Mouse (Mus musculus) heart, embryonic 13.5 days (tissue): ENCODE results near the gene Igsf3. TPM values are rescaled to one million over a fixed set of nuclear protein-coding genes. Genes with fewer than 3 reads are reported as not detected.
A peak's percentile ranks its signal among the peaks of the same experiment; 100 is the strongest.
"Not testable (repeated sequence)": the region's sequence is repeated elsewhere in the genome, so short reads cannot be mapped to it uniquely, and the experiment has no call there.

Experiments
- ATAC-seq: fragments of 200-750 bp; cut with Nextera tagmentation; 2 replicates; pipeline ENCODE4 v1.8.0; 2017; ENCODE audit warnings: moderate TSS enrichment; ENCODE audit not compliant: insufficient number of reproducible peaks, low FRiP score, low TSS enrichment; ENCODE audit errors: extremely low read depth
- H3K27ac ChIP-seq: fragments of 300-500 bp; sonication (generic); replicated peaks from 2 replicates; pipeline ENCODE4 v1.5.1; 2015; ENCODE audit warnings: moderate library complexity, mild to moderate bottlenecking, inconsistent platforms
- H3K27me3 ChIP-seq: fragments of 300-500 bp; sonication (generic); replicated peaks from 2 replicates; pipeline ENCODE4 v1.6.1; 2015; ENCODE audit warnings: mild to moderate bottlenecking, inconsistent platforms
- H3K36me3 ChIP-seq: fragments of 300-500 bp; sonication (generic); 2 replicates; pipeline ENCODE4 v1.6.1; 2015; ENCODE audit warnings: mild to moderate bottlenecking, inconsistent platforms
- H3K4me1 ChIP-seq: fragments of 300-500 bp; sonication (generic); 2 replicates; pipeline ENCODE4 v1.6.1; 2015; ENCODE audit warnings: inconsistent platforms
- H3K4me2 ChIP-seq: fragments of 300-500 bp; sonication (generic); 2 replicates; pipeline ENCODE4 v1.6.1; 2015; ENCODE audit warnings: inconsistent platforms, mild to moderate bottlenecking, moderate library complexity
- H3K4me3 ChIP-seq: fragments of 300-500 bp; sonication (generic); 2 replicates; pipeline ENCODE4 v1.5.1; 2015; ENCODE audit warnings: moderate library complexity, mild to moderate bottlenecking, inconsistent platforms
- H3K9ac ChIP-seq: fragments of 300-500 bp; sonication (generic); 2 replicates; pipeline ENCODE4 v1.6.1; 2015; ENCODE audit warnings: inconsistent platforms, mild to moderate bottlenecking, moderate library complexity
- H3K9me3 ChIP-seq: fragments of 300-500 bp; sonication (generic); 2 replicates; pipeline ENCODE4 v1.6.1; 2016; ENCODE audit warnings: inconsistent platforms
- WGBS: fragments of 180-500 bp; shearing (Covaris S2); methylation state at CpG from one replicate; pipeline ENCODE4 v1.1.7; 2015; ENCODE audit warnings: mixed read lengths; 5-methylcytosine and 5-hydroxymethylcytosine counted together
- polyA plus RNA-seq: library from polyadenylated mRNA; unstranded; fragments of >200 nt; fragmentation: Nextera tagmentation; extraction: Ambion mirVana; gene quantifications from 2 replicates; pipeline ENCODE4 v1.2.1, GENCODE M21; 2015

Igsf3 gene
- polyA plus RNA-seq, 1 experiment from 2014 or later, result 40.1 TPM

- H3K9me3 ChIP-seq, result no peaks in the 10 kb centered on the region
- peak overlapping the region; percentile 65 for H3K27ac ChIP-seq
- 0 out of 2 replicates have a peak, but pooled peaks have one; percentile 23 for ATAC-seq
- H3K4me2 ChIP-seq, result peak overlapping the region; percentile 18; the same call in 1 of the 2 replicates
- peak overlapping the region; percentile 44 for H3K9ac ChIP-seq
- no peak overlapping the region for H3K4me3 ChIP-seq
- no peaks in the 10 kb centered on the region for H3K36me3 ChIP-seq
- WGBS, result 33% methylated on average over 3 of the region's 3 CpGs
- H3K27me3 ChIP-seq, result no peaks in the 10 kb centered on the region
- H3K4me1 ChIP-seq, result peaks cover 95% of the 10 kb centered on the region
Measured at GRCm38 (mm10) chr3:101406097-101406496, 29.2 kb downstream of the Igsf3 start.

- H3K4me2 ChIP-seq, result no peak overlapping the region
- 44% methylated on average over 8 of the region's 8 CpGs for WGBS
- H3K36me3 ChIP-seq, result no peaks in the 10 kb centered on the region
- H3K27me3 ChIP-seq, result no peaks in the 10 kb centered on the region
- H3K9ac ChIP-seq, result no peak overlapping the region
- H3K4me1 ChIP-seq, result peaks cover 99% of the 10 kb centered on the region
- ATAC-seq, result no peak
- no peaks in the 10 kb centered on the region for H3K9me3 ChIP-seq
- peak overlapping the region; percentile 30 for H3K27ac ChIP-seq
- H3K4me3 ChIP-seq, result no peak overlapping the region
Measured at GRCm38 (mm10) chr3:101407568-101407967, 30.7 kb downstream of the Igsf3 start.

GRCm38 (mm10) chr3:101408953-101409750 lies 32.3 kb downstream of the Igsf3 start:
- peak overlapping the region; percentile 35 for H3K4me2 ChIP-seq
- no peak overlapping the region for H3K4me3 ChIP-seq

GRCm38 (mm10) chr3:101410202-101410601 lies 33.3 kb downstream of the Igsf3 start:
- Histone ChIP-seq H3K27me3 (no peaks in the 10 kb centered on the region), H3K4me3 (no peak overlapping the region), H3K4me1 (peaks cover 94% of the 10 kb centered on the region), H3K27ac (no peak overlapping the region), H3K9ac (peak overlapping the region; percentile 24; the same call in 1 of the 2 replicates), H3K36me3 (no peaks in the 10 kb centered on the region), H3K4me2 (no peak overlapping the region), H3K9me3 (no peaks in the 10 kb centered on the region)
- no peak for ATAC-seq
- WGBS, result 30% methylated on average over 2 of the region's 2 CpGs

More at GRCm38 (mm10) chr3:101408953-101409750, 32.3 kb downstream of the Igsf3 start:
- no peaks in the 10 kb centered on the region for H3K9me3 ChIP-seq
- peak overlapping the region; percentile 73 for H3K27ac ChIP-seq
- peak overlapping the region; percentile 24 for H3K9ac ChIP-seq
- no peaks in the 10 kb centered on the region for H3K36me3 ChIP-seq
- H3K4me1 ChIP-seq, result peaks cover 95% of the 10 kb centered on the region
- ATAC-seq, result no peak
- no peaks in the 10 kb centered on the region for H3K27me3 ChIP-seq
- WGBS, result 40% methylated on average over 20 of the region's 20 CpGs

GRCm38 (mm10) chr3:101410745-101411144 lies 33.9 kb downstream of the Igsf3 start:
- H3K4me1 ChIP-seq, result peaks cover 94% of the 10 kb centered on the region
- no peaks in the 10 kb centered on the region for H3K27me3 ChIP-seq
- no peak overlapping the region for H3K9ac ChIP-seq
- no peak for ATAC-seq
- no peak overlapping the region for H3K4me2 ChIP-seq
- WGBS, result 31% methylated on average over 3 of the region's 3 CpGs
- no peaks in the 10 kb centered on the region for H3K36me3 ChIP-seq
- no peaks in the 10 kb centered on the region for H3K9me3 ChIP-seq
- H3K27ac ChIP-seq, result peak overlapping the region; percentile 70
- no peak overlapping the region for H3K4me3 ChIP-seq

GRCm38 (mm10) chr3:101411626-101412025 lies 34.7 kb downstream of the Igsf3 start:
- no peaks in the 10 kb centered on the region for H3K27me3 ChIP-seq
- no peak for ATAC-seq
- peaks cover 94% of the 10 kb centered on the region for H3K4me1 ChIP-seq
- WGBS, result 61% methylated on average over 3 of the region's 3 CpGs
- no peak overlapping the region for H3K4me3 ChIP-seq
- no peaks in the 10 kb centered on the region for H3K9me3 ChIP-seq
- peak overlapping the region; percentile 70 for H3K27ac ChIP-seq
- no peaks in the 10 kb centered on the region for H3K36me3 ChIP-seq
- H3K9ac ChIP-seq, result no peak overlapping the region
- no peak overlapping the region for H3K4me2 ChIP-seq

- 63% methylated on average over 6 of the region's 6 CpGs for WGBS
- H3K9ac ChIP-seq, result 0 out of 2 replicates have a peak overlapping the region, but pooled peaks have one; percentile 5
- H3K36me3 ChIP-seq, result no peaks in the 10 kb centered on the region
- no peak for ATAC-seq
- H3K4me3 ChIP-seq, result no peak overlapping the region
- H3K4me1 ChIP-seq, result peaks cover 91% of the 10 kb centered on the region
- no peaks in the 10 kb centered on the region for H3K27me3 ChIP-seq
- H3K9me3 ChIP-seq, result no peaks in the 10 kb centered on the region
- H3K4me2 ChIP-seq, result no peak overlapping the region
- H3K27ac ChIP-seq, result peak overlapping the region; percentile 70
Measured at GRCm38 (mm10) chr3:101412115-101412514, 35.2 kb downstream of the Igsf3 start.

GRCm38 (mm10) chr3:101413013-101413412 lies 36.1 kb downstream of the Igsf3 start:
- WGBS, result 87% methylated on average over 5 of the region's 5 CpGs
- not testable (repeated sequence) for H3K36me3 ChIP-seq, H3K9ac ChIP-seq, H3K27me3 ChIP-seq, H3K9me3 ChIP-seq, H3K4me2 ChIP-seq, ATAC-seq, H3K27ac ChIP-seq, H3K4me3 ChIP-seq
- H3K4me1 ChIP-seq, result peaks cover 84% of the 10 kb centered on the region

GRCm38 (mm10) chr3:101418740-101419652 lies 42.1 kb downstream of the Igsf3 start:
- no peak for ATAC-seq
- 45% methylated on average over 18 of the region's 18 CpGs for WGBS
- peaks cover 77% of the 10 kb centered on the region for H3K4me1 ChIP-seq
- H3K36me3 ChIP-seq, result no peaks in the 10 kb centered on the region
- H3K9ac ChIP-seq, result no peak overlapping the region
- H3K27me3 ChIP-seq, result no peaks in the 10 kb centered on the region
- no peaks in the 10 kb centered on the region for H3K9me3 ChIP-seq
- no peak overlapping the region for H3K4me3 ChIP-seq
- H3K27ac ChIP-seq, result no peak overlapping the region
- no peak overlapping the region for H3K4me2 ChIP-seq

- H3K4me2 ChIP-seq, result no peak overlapping the region
- no peak overlapping the region for H3K27ac ChIP-seq
- no peaks in the 10 kb centered on the region for H3K27me3 ChIP-seq
- ATAC-seq, result no peak
- 48% methylated on average over 10 of the region's 10 CpGs for WGBS
- H3K36me3 ChIP-seq, result no peaks in the 10 kb centered on the region
- no peak overlapping the region for H3K4me3 ChIP-seq
- H3K4me1 ChIP-seq, result peaks cover 79% of the 10 kb centered on the region
- H3K9ac ChIP-seq, result no peak overlapping the region
- H3K9me3 ChIP-seq, result no peaks in the 10 kb centered on the region
Measured at GRCm38 (mm10) chr3:101419653-101419994, 42.7 kb downstream of the Igsf3 start.

- no peak overlapping the region for H3K4me2 ChIP-seq
- no peak overlapping the region for H3K4me3 ChIP-seq
- no peak overlapping the region for H3K27ac ChIP-seq
- 33% methylated on average over 4 of the region's 4 CpGs for WGBS
- H3K9ac ChIP-seq, result no peak overlapping the region
- H3K36me3 ChIP-seq, result peaks cover 29% of the 10 kb centered on the region
- ATAC-seq, result no peak
- H3K27me3 ChIP-seq, result no peaks in the 10 kb centered on the region
- peaks cover 57% of the 10 kb centered on the region for H3K4me1 ChIP-seq
- H3K9me3 ChIP-seq, result no peaks in the 10 kb centered on the region
Measured at GRCm38 (mm10) chr3:101423188-101423587, 46.3 kb downstream of the Igsf3 start.
